Mouse (Mus musculus) embryo, embryonic 10.5 days (tissue): ENCODE measurements around the gene Zdhhc1.

Experiments used
- DNase-seq: peaks from one replicate; pipeline ENCODE4 v3.0.0-alpha.2; 2015; ENCODE audit warnings: low spot score

The Zdhhc1 gene

DNA sequence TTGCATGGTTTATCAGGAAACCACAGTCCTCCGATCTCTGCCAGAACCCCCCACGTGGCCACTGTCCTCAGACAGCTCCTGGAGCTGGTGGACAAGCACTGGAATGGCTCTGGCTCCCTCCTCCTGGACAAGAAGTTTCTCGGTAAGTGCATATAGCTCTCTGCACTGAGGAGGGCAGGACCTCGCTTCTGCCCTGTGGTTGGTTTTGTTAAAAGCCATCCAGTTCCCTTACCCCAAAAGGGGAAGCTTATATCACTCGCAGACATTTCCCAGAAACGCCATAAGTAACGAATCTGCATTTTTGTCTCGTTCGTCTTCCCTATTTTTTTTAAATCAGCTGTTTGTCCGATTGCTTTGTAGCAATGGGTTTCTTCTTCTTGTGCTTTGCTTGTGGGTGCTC lies 41.5 kb downstream of the Zdhhc1 start:
- no peak for DNase-seq

DNA sequence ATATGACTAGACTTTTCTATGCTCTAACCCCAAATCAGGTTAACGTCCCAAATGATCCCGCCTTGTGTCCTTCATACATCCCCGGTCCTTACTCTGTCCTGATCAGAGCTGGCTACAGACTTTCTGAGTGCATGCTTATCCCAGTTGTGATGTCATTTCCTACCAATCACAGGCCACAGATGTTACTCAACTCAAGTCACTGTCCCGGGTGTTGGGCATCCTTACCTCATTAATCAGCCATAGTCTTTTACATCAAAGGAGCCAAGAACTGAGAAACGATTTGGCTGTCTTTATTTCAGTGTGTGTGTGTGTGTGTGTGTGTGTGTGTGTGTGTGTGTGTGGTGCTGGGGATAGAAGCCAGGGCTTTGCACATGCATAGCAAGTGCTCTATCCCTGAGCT lies 42.6 kb downstream of the Zdhhc1 start:
- no peak for DNase-seq

DNA sequence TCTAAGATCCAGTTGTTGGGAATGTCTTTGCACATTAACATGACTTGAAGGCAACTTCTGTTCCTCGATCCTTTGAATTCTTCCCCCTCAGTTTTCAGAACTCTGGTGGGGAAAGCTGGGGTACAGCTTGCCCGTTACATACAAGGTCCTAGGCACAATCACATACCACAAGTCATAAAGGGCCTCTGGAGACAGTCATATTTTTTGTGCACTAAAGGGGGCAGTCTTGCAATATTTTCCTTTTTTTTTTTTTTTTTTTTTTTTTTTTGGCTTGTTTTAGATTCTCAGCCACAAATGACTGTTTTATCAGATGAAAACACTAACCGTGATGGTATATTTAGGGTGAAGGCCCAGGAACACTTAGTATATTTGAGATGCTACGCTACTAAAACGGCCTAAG lies 43.4 kb downstream of the Zdhhc1 start:
- DNase-seq = no peak

DNA sequence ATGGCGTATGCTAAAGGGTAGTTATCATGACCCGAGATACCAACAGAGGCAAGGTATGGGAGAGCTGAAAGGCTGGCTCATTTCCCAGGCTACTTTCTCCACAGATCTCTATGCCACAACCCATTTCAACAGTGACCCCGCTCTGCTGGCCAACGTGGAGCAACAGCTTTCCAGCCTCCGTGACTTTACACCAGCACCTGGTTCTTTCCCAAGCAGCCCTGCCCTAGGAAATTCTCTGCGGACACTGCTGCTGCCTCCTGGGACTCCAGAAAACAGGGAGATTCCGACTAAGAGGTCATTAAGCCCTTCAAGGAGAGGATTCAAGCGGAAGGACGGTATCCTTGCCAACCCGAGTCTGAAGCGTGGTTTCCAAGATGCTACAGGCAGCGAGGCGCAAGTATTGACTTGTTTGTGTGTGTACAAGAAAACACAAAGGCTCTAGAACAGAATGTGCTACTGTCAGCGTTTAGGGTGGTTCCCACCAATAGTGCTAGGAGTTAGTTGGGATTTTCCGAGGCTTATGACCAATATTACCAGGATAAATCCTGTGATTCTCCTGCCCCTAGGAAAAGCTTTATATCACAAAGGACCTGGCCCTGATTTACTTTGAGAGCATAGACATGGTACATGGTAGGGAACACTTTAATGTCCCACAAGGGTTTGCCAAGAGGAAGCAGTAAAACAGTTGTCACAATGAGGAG lies 44.6 kb downstream of the Zdhhc1 start:
- no peak for DNase-seq

DNA sequence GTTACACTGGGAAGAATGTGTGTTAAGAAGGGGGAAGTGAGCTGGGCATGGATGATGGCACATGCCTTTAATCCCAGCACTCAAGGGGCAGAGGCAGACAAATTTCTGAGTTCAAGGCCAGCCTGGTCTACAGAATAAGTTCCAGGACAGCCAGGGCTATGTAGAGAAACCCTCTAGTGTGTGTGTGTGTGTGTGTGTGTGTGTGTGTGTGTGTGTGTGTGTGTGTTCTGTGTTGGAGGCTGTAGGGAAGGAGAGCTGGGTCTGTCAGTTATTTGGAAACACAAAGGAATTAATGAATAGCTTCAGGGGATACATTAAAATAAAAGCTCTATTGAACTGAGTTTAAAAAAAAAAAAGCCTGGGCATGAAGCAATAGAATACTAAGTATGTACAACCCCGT lies 45.7 kb downstream of the Zdhhc1 start:
- no peak for DNase-seq

DNA sequence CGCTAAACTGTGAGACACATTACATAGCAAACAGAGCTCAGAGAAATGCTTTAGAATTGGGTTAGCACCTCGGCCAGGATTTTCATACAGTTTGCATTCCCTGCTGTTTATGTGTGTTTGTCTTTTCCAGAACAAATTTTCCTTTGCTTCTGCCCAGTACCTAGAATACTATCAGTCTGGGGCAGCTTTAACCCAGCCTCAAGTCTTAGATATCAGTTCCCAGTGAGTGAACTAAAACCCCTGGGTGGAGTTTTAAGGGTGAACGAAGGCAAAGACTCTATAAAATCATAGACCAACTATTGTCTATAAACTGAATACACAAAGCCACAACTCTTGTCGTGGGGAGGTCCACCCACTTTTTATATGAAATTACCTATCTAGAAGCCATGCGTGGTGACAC lies 48.1 kb downstream of the Zdhhc1 start:
- no peak for DNase-seq

DNA sequence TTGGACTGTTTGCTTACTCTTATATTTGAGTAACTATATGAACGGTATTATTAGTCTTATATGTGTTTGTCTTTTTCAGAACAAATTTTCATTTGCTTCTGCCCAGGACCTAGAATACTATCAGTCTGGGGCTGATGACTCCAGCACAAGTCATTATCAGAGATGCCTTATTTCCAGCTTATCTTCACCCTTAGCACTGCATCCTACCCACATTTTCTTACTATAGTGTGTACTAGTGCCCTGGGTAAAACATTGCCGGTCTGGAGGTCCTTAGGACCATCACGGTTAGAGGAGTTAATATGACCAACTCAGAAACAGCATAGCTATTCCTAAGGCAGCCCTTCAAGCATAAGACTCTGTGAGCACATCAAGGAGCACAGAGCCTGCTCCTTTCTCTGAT lies 48.5 kb downstream of the Zdhhc1 start:
- DNase-seq = no peak

DNA sequence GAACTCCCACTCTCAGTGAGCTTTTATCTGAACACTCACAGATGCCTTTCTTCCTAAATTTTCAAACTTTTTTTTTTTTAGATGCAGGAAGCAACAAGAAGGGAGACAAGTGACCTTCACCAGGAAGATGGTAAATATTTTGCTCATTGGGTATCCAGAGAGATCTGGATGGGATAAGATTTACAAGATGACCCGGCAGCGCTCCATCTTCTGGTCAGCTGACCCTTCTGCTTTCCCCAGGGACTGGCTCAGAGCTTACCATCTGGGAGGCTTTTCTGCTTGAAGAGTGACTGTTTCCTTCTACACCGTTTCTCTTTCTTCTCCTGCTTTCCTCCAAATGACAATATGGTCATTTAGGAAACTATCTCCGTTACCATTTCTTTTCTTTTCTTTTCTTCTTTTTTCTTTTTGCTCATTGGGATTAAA lies 50.6 kb downstream of the Zdhhc1 start:
- peak; percentile 85 for DNase-seq

DNA sequence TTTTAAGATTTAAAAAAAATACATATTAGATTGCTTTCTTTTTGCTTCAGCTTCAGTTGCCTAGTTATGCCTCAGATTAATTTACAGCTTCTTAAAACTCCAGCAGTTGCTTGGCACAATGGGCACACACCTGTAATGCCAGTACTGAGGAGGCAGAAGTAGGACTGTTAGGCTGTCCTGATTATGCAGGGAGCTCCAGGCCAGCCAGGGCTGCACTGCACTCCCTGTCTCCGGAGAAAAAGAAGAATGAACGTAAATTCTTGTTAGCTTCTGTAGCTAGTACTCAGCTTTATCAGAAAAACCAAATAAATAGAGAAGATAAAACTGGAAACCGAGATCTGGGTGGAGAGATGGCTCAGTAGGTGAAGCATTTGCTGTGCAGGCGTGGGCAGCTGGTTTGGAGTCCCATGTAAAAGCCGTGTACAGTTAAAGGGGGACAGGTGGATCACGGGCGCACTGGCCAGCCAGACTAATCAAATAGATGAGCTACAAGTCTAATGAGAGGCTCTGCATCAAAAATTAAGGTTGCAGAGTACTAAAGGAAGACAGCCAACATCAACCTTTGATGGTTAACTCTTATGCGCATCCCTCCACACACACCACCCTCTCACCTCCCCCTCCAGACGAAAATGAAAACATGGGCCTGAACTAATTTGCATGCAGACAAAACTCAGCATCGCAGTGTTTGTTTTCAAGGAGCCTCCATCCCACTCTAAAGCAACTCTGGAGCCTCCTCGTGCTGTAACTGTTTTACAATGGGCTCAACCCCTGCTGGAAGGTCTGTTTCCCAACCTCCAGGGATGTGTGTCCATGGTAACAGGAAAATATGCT lies 51.2 kb downstream of the Zdhhc1 start:
- peak; percentile 85 for DNase-seq

DNA sequence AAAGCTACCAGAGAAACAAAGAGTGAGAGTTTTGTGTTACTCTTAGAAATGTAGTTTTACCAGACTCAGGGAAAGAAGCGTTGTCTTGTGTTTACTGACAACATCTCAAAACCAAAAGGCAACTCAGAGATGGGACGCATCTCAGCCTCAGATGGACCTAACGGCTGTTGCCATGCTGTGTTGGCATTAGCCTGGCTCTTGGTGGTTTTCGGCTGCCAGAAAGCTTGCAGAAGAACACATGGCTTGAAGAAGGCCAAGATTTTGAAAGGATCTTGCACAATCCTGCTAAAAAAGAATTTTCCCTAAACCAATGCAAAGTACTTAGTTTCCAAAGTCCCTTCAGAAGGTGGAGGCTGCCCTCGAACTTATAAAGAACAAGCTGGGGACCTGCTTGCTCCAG lies 54.0 kb downstream of the Zdhhc1 start:
- DNase-seq = no peak

DNA sequence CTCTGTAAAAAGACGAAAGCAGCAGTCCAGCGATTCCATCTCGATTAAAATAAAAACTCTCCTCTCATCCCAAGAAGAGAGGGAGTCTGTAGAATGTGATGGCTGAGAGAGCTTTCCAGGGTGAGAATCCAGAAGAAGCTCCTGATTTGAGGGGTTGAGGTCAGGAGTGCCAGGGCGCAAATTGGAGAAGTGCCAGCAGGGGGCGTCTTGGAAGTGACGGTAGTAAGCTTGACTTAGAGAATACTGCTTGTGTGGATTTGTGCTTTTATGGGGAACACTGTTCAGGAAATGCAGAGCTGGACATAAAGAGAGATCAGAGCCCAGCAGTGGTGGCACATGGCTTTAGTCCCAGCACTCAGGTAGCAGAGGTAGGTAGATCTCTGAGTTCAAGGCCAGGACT lies 55.3 kb downstream of the Zdhhc1 start:
- peak; percentile 84 for DNase-seq

DNA sequence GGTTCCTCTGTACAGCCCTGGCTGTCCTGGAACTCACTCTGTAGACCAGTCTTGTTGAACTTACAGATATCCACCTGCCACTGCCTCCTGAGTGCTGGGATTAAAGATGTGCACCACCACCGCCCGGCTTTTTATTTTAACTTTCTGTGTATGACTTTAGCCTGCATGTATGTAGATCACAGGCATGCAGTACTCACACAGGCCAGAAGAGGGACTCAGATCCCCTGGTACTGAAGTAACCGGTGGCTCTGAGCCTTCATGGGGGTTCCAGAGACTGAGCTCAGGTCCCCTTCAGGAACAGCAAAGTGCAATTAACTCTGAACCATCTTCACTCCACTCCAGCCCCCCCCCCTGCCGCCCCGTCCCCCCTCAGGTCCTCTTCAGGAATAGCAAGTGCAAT lies 57.8 kb downstream of the Zdhhc1 start:
- DNase-seq = peak; percentile 77

DNA sequence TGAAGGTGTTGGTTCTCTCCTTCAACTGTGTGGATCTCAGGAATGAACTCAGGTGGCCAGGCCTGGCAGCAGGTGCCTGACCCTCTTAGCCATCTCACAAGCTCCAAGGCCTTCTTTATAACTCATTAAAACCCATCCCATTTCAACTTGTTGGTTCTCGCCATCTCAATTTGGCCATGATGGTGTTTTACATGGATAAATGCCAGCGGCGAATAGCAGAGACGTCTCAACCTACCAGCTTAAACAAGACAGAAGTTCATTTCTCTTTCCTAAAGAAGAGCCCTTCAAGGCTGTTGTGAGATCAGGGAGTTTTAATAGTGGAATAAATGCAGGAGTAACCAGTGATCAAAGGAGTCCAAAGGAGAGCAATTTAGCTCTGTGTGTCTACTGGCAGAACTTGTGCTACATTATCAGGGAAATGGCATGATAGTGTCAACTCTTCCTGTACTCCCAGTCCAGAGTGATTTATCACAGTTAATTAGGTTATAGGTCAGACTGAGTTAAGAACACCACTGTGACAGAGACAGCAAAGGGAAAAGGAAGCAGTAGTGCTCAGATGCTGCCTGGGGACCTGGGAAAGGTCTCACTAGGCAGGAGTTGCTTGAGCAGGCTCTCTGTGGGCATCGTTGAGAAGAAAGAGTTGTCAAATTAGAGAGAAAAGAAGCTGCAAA lies 59.5 kb downstream of the Zdhhc1 start:
- DNase-seq = no peak

DNA sequence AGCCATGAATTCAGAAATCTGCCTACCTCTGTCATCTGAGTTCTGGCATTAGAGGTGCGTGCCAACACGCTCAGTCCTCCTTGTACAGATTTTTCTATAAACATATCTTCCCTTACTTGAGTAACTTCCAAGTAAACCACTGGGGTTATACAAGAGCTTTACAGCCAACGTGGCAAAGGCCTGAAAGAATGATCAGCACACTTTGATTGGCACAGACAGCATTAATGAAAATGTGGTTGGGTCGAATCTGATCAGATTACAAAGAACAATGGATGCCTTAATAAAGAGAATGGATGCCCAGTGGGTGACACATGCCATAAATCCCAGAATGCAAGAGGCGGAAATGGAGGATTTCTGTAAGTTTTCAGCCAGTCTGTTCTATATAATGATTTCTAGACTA lies 60.5 kb downstream of the Zdhhc1 start:
- no peak for DNase-seq

DNA sequence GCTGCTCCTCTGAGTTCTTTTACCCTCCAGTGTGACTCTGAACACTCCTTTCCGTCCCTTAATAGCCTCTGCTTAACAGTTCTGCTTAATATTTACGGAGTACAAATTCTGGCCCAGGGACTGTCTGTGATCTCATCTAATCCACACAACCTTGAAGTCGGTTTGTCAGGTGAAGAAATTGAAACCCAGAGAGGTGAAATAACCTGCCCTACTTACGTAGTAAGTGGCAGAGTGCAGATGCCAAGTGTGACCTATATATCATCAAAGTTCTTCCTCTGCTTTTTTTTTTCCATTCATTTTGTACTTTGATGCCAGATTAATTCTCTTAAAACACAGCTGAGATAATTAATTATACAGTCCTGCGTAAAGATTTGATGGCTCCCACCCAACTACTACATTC lies 62.6 kb downstream of the Zdhhc1 start:
- DNase-seq = no peak

DNA sequence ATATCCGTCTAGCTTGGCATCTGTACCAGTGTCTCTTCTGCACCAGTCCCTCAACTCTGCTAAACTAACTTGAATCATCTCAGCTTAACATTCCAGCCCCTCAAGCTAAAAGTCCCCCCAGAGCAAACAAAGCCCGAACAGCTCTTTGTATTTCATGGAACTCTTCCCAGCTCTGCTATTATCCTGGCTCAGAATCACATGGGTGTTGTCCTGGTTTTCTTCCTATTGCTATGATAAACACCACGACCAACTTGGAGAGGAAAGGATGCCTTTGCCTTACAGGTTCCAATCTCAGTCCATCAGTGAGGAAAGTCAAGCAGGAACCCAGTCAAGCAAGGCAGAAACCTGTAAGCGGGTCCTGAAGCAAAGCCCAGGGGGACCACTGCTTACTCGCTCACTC lies 63.2 kb downstream of the Zdhhc1 start:
- no peak for DNase-seq

DNA sequence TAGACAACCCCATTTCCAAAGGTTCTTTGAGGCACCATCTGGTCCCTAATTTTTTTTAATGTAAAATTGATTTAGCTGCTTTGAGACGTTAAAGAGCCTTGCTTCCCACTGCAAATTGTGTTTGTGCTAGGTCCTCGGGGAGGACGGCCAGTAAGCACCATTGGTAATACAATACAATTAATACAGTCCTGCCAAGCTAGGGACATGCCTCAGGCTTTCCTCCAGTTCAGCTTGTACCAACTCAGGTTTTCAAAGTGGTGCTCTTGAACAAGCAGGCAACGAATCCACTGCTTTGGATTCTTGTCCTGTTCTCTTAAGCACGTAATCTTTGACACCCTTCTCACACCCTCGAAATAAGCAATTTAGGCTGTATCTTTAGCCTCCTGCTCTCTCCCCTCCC lies 63.7 kb downstream of the Zdhhc1 start:
- DNase-seq = no peak

DNA sequence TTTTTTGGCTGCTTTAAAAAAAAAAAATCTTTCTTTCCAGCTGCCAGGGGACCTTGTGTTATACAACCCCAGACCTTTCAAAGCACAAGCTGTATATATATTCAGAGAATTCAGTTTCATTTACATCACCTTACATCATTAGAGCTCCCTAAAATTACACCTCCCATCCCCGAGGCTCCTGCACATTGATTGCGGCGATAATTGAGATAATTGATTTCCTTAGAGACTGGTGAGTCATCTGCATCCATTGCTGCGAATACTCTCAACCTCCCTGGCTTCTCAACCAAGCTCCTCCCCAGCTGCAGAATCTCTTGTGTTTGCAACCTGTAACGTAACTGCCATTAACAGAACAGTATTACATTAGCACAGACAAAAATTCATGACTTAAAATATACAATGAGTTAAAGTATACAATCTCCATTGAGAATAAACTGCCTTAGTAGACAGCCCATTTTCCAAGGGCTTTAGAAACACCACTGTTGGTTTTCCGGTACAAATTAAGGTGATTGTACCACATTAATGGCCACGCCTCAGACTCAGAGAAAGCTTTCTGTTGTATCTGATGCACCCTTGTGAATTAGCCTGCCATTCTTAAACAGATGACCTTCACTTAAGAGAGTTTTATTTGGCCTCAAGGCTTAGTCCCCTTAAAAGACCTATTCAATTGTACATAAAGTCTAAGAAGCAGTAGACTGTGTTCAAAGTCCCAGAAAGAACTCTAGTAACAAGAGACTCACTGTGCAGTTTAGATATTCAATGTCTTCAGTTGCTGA lies 64.8 kb downstream of the Zdhhc1 start:
- no peak for DNase-seq

DNA sequence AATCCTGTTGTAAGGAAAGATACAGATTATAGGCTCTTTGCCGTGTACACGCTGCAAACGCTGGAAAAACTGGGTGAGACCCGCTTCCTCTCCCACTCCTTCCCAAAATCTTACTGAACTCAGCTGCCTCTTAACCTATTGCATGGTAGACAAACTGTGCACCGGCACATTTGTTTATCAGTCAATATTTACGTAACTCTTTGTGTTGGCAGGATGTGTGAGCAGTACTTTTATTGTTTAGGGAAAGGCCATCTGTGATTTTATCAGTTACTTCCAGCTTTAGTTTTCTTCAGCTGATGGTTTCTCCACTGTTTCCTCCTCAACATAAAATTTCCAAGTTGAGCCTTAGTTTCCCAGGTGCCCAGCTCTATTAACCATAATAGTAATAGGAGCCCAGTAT lies 69.8 kb downstream of the Zdhhc1 start:
- no peak for DNase-seq
